Mouse (Mus musculus) ES-Bruce4 (cell line): ENCODE data around the gene Fars2. TPM values are rescaled to one million over a fixed set of nuclear protein-coding genes. Genes with fewer than 3 reads are reported as not detected.

ENCODE experiments used
- H3K27ac ChIP-seq: 2 replicates; pipeline ENCODE4 v1.5.1; 2012; ENCODE audit warnings: low read length, inconsistent platforms; ENCODE audit not compliant: insufficient read depth
- H3K27me3 ChIP-seq: 2 replicates; pipeline ENCODE4 v1.6.1; 2012; ENCODE audit warnings: mild to moderate bottlenecking, low read length, inconsistent platforms; ENCODE audit not compliant: control insufficient read depth, poor library complexity, insufficient read depth, severe bottlenecking
- H3K36me3 ChIP-seq: 2 replicates; pipeline ENCODE4 v1.6.1; 2012; ENCODE audit warnings: inconsistent platforms, mild to moderate bottlenecking, low read length, moderate library complexity; ENCODE audit not compliant: control insufficient read depth, poor library complexity, insufficient read depth, severe bottlenecking
- H3K4me1 ChIP-seq: one replicate; pipeline ENCODE4 v1.8.1; 2011; ENCODE audit warnings: low read length; ENCODE audit not compliant: control insufficient read depth, insufficient read depth
- H3K4me3 ChIP-seq: 2 replicates; pipeline ENCODE4 v1.5.1; 2011; ENCODE audit warnings: low read depth, mild to moderate bottlenecking, low read length
- H3K9ac ChIP-seq: 2 replicates; pipeline ENCODE4 v1.6.1; 2012; ENCODE audit warnings: low read depth, mild to moderate bottlenecking, inconsistent platforms; ENCODE audit not compliant: poor library complexity, severe bottlenecking
- H3K9me3 ChIP-seq: replicated peaks from 2 replicates; pipeline ENCODE4 v1.6.1; 2012; ENCODE audit warnings: mild to moderate bottlenecking, low read length, inconsistent platforms; ENCODE audit not compliant: control insufficient read depth, poor library complexity, insufficient read depth, severe bottlenecking
- CTCF ChIP-seq: IDR thresholded peaks from one replicate; pipeline ENCODE4 v1.8.1; 2011; ENCODE audit warnings: low read depth, low read length
- EP300 ChIP-seq: IDR thresholded peaks from 2 replicates; pipeline ENCODE4 v1.6.1; 2011; ENCODE audit warnings: low read depth, low read length; ENCODE audit not compliant: insufficient read depth
- POLR2A ChIP-seq: IDR thresholded peaks from one replicate; pipeline ENCODE4 v1.8.1; 2011; ENCODE audit warnings: low read length; ENCODE audit not compliant: insufficient read depth
- polyA plus RNA-seq: library from polyadenylated mRNA; stranded (reverse); fragments of >200 nt; gene quantifications from 2 replicates; pipeline ENCODE4 v1.2.4, GENCODE M21; 2011; ENCODE audit warnings: low read depth; ENCODE audit not compliant: missing spikeins, insufficient read depth, insufficient read length

Fars2 gene
- polyA plus RNA-seq, 1 experiment, result 23.3 TPM

GRCm38 (mm10) chr13:36533071-36533470 is 415.9 kb downstream of the Fars2 start:
- Histone ChIP-seq H3K9me3 (no peaks in the 10 kb centered on the region), H3K27ac (no peak overlapping the region), H3K4me1 (no peaks in the 10 kb centered on the region), H3K36me3 (no peaks in the 10 kb centered on the region), H3K4me3 (no peak overlapping the region), H3K27me3 (no peaks in the 10 kb centered on the region), H3K9ac (no peak overlapping the region)
- no peak for TF ChIP-seq POLR2A

DNA sequence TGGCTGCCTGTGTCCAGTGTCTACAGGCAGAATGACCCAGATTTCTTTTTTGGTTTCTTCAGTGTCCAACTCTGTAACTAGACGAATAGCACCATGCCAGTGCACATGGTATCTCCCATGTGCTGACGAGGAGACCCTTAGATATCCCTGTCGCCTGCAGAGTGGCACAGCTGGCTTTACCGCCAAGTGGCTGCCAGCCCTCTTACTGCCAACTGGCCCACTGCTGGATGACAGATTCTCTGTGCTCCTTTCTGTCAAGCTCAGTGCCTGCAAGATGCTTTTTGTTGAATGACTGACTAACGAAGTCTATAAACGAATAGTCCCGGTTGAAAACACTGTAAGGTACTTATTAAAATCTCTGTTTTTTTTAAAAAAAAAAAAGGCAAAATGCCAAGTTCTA is 416.3 kb downstream of the Fars2 start:
- no peak for TF ChIP-seq POLR2A
- TF ChIP-seq CTCF, result no peak
- no peak for TF ChIP-seq EP300
- Histone ChIP-seq H3K4me1 (no peaks in the 10 kb centered on the region), H3K4me3 (no peak overlapping the region), H3K36me3 (no peaks in the 10 kb centered on the region), H3K9ac (no peak overlapping the region), H3K27me3 (no peaks in the 10 kb centered on the region), H3K27ac (no peak overlapping the region), H3K9me3 (no peaks in the 10 kb centered on the region)

- no peak for TF ChIP-seq CTCF
- TF ChIP-seq EP300, result no peak
- no peak for TF ChIP-seq POLR2A
- Histone ChIP-seq H3K27me3 (no peaks in the 10 kb centered on the region), H3K4me1 (no peaks in the 10 kb centered on the region), H3K36me3 (no peaks in the 10 kb centered on the region), H3K9ac (no peak overlapping the region), H3K9me3 (no peaks in the 10 kb centered on the region), H3K27ac (no peak overlapping the region), H3K4me3 (no peak overlapping the region)
Measured at GRCm38 (mm10) chr13:36533966-36534540, 416.8 kb downstream of the Fars2 start.

DNA sequence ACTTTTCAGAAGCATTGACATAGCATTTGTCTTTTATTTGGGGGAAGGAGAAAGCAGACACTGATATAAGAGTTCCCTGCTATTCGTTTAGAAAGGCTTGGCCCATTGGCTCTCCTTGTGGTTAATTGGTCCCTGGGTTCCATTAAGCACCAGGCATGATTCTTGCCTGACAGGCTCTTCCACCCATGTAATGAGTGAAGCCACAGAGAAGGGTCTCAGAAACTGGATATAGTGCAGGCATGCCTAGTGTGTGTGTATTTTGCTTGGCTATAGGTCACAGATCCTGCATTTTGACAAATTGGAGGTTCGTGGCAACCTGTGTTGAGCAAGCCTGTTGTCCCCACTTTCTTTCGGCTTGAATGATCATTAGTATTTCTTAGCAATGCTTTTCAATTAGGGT is 420.4 kb downstream of the Fars2 start:
- no peaks in the 10 kb centered on the region for H3K36me3 ChIP-seq
- no peak overlapping the region for H3K4me3 ChIP-seq
- no peak for TF ChIP-seq CTCF
- TF ChIP-seq EP300, result no peak
- no peak for TF ChIP-seq POLR2A
- H3K27me3 ChIP-seq, result no peaks in the 10 kb centered on the region
- H3K9ac ChIP-seq, result no peak overlapping the region
- H3K27ac ChIP-seq, result no peak overlapping the region
- H3K4me1 ChIP-seq, result no peaks in the 10 kb centered on the region
- no peaks in the 10 kb centered on the region for H3K9me3 ChIP-seq

DNA sequence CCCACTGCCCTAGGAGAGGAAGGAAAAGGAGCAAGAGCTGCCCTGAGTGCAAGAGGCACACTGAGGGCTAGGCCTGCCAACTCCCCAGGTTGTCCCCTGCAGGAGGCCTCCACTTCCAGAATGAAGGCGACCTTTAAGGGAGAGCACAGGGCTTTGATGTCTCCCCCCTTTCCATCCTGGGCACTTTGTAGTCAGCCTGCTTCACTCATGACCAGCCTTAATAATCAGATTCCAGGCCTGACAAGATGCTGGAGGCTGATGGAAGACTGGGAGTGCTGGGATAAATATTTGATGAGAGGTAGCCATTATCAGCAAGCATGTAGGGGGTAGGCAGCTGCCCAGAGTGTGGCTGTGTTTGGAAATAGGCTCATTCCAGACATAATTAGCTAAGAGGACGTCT is 421.2 kb downstream of the Fars2 start:
- Histone ChIP-seq H3K4me3 (no peak overlapping the region), H3K9ac (no peak overlapping the region), H3K9me3 (no peaks in the 10 kb centered on the region), H3K27ac (no peak overlapping the region), H3K27me3 (no peaks in the 10 kb centered on the region), H3K36me3 (no peaks in the 10 kb centered on the region), H3K4me1 (no peaks in the 10 kb centered on the region)
- TF ChIP-seq CTCF, result no peak
- no peak for TF ChIP-seq POLR2A
- TF ChIP-seq EP300, result no peak

GRCm38 (mm10) chr13:36540231-36540630 is 423.0 kb downstream of the Fars2 start:
- Histone ChIP-seq H3K36me3 (no peaks in the 10 kb centered on the region), H3K9me3 (no peaks in the 10 kb centered on the region), H3K27me3 (no peaks in the 10 kb centered on the region), H3K4me3 (no peak overlapping the region), H3K4me1 (no peaks in the 10 kb centered on the region), H3K27ac (no peak overlapping the region), H3K9ac (no peak overlapping the region)
- TF ChIP-seq CTCF (no peak), EP300 (no peak), POLR2A (no peak)
